Mouse (Mus musculus): ENCODE measurements around the gene Etv5.

DNA sequence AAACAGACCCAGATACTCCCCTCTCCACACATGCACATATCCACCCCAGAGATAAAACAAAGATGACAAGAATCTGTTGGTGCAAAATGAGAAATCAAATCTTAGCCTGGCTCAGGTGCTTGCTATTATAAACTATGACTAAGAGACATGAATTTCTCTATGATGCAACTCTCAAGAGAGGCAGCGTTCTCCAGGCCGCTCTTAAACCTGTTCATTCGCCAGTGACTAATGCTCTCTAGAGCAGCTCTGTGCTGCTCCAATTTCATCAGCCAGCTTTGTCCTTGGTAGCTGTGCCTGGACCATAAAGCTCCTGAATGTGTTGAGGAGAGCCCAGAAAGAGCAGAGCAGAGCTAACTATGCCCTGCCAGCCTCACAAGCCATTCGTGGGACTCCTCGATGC lies 5.0 kb downstream of the Etv5 start:
- TF ChIP-seq CTCF (IDR thresholded peaks at IDR 0.05; ENCODE audit: control insufficient read depth, insufficient read depth, low read length) = no peak
- TF ChIP-seq POLR2A (IDR thresholded peaks at IDR 0.05; ENCODE audit: borderline replicate concordance, control insufficient read depth, low read depth, low read length) = no peak
